Mouse (Mus musculus) ES-E14 (cell line): ENCODE data around the gene Tmem143. TPM values are rescaled to one million over a fixed set of nuclear protein-coding genes. Genes with fewer than 3 reads are reported as not detected.

Experiments used
- DNase-seq: peaks from one replicate; pipeline ENCODE4 v3.0.0-alpha.2; 2013; ENCODE audit warnings: low read depth, low spot score
- H3K27ac ChIP-seq: 2 replicates; pipeline ENCODE4 v1.5.1; 2012; ENCODE audit warnings: low read depth, mild to moderate bottlenecking, low read length, moderate library complexity, mixed read lengths; ENCODE audit not compliant: poor library complexity, insufficient read depth, severe bottlenecking
- H3K36me3 ChIP-seq: 2 replicates; pipeline ENCODE4 v1.6.1; 2012; ENCODE audit warnings: mild to moderate bottlenecking, low read length, moderate library complexity, mixed read lengths; ENCODE audit not compliant: control insufficient read depth, poor library complexity, insufficient read depth, severe bottlenecking
- H3K4me1 ChIP-seq, 2 experiments: fragments of 150-350 bp in 1 of 2; sonication (generic) in 1 of 2; 2 replicates each; pipeline ENCODE4 v1.6.1; 2012; ENCODE audit warnings: low read length in 2 of 2, mild to moderate bottlenecking in 1 of 2, mixed read lengths in 1 of 2; ENCODE audit not compliant: control insufficient read depth in 2 of 2, insufficient read depth in 2 of 2, poor library complexity in 1 of 2
- H3K4me3 ChIP-seq, 2 experiments: fragments of 150-350 bp in 1 of 2; sonication (generic) in 1 of 2; 2 replicates each; pipeline ENCODE4 v1.5.1; 2012; ENCODE audit warnings: low read length in 2 of 2, low read depth in 1 of 2, mild to moderate bottlenecking in 1 of 2, mixed read lengths in 1 of 2; ENCODE audit not compliant: insufficient read depth in 1 of 2, poor library complexity in 1 of 2, severe bottlenecking in 1 of 2
- H3K9ac ChIP-seq: 2 replicates; pipeline ENCODE4 v1.6.1; 2012; ENCODE audit warnings: low read depth, mild to moderate bottlenecking, low read length, mixed read lengths; ENCODE audit not compliant: poor library complexity, insufficient read depth, severe bottlenecking
- H3K9me3 ChIP-seq: fragments of 150-350 bp; sonication (generic); 2 replicates; pipeline ENCODE4 v1.6.1; 2012; ENCODE audit warnings: low read depth, mild to moderate bottlenecking, low read length; ENCODE audit not compliant: control insufficient read depth, insufficient read depth
- CHD2 ChIP-seq: IDR thresholded peaks from 2 replicates; pipeline ENCODE4 v1.6.1; 2014; ENCODE audit warnings: mild to moderate bottlenecking, low read depth, low read length, inconsistent platforms
- HCFC1 ChIP-seq: IDR thresholded peaks from 2 replicates; pipeline ENCODE4 v1.6.1; 2012; ENCODE audit warnings: low read length, inconsistent platforms, borderline replicate concordance; ENCODE audit not compliant: insufficient read depth
- MAFK ChIP-seq: IDR thresholded peaks from 2 replicates; pipeline ENCODE4 v1.6.1; 2014; ENCODE audit warnings: mild to moderate bottlenecking, low read depth, low read length, inconsistent platforms; ENCODE audit not compliant: insufficient read depth
- ZC3H11A ChIP-seq: IDR thresholded peaks from 2 replicates; pipeline ENCODE4 v1.6.1; 2012; ENCODE audit warnings: low read depth, mild to moderate bottlenecking, inconsistent platforms, low read length, borderline replicate concordance
- ZNF384 ChIP-seq: IDR thresholded peaks from 2 replicates; pipeline ENCODE4 v1.6.1; 2012; ENCODE audit warnings: low read depth, low read length, inconsistent platforms
- in situ Hi-C, 2 experiments: fragments of 600-800 bp; cut with MboI; formaldehyde crosslinking; loops; one replicate each; pipeline ENCODE4 v1.15.1; 2025; ENCODE audit warnings: low sequenced_read_pairs in 2 of 2, inconsistent platforms in 1 of 2; ENCODE audit not compliant: unreplicated experiment in 2 of 2
- total RNA-seq: library from RNA; depleted of rRNA; stranded (reverse); fragments of 300-350 nt; gene quantifications from 2 replicates; pipeline ENCODE4 v1.2.3, GENCODE M21; 2012

Gene Tmem143
- total RNA-seq, 1 experiment, result 26.0 TPM

GRCm38 (mm10) chr7:45865925-45866910 is 30.5 kb upstream of the Tmem143 start:
- H3K27ac ChIP-seq, result peak overlapping the region; percentile 27; the same call in 1 of the 2 replicates
- peak overlapping the region; percentile 85 for H3K9ac ChIP-seq
- H3K9me3 ChIP-seq, result no peaks in the 10 kb centered on the region
- peak; percentile 87 for DNase-seq
- H3K4me3 ChIP-seq, result peak overlapping the region; percentile 78 to 91
- no peak for TF ChIP-seq CHD2
- TF ChIP-seq MAFK, result no peak
- TF ChIP-seq HCFC1, result 0 out of 2 replicates have a peak, but pooled peaks have one; percentile 37
- TF ChIP-seq ZNF384, result no peak
- no peak for TF ChIP-seq ZC3H11A
- H3K4me1 ChIP-seq, result peaks cover 3 to 9% of the 10 kb centered on the region in 2 experiments; a peak in 1 of 4 replicates
- in situ Hi-C loops, result no loop called here
- H3K36me3 ChIP-seq, result no peaks in the 10 kb centered on the region

GRCm38 (mm10) chr7:45867871-45868270 is 28.9 kb upstream of the Tmem143 start:
- Histone ChIP-seq H3K9ac (no peak overlapping the region), H3K4me1 (peaks cover 0 to 6% of the 10 kb centered on the region in 2 experiments; a peak in 1 of 4 replicates), H3K27ac (no peak overlapping the region), H3K36me3 (no peaks in the 10 kb centered on the region), H3K9me3 (no peaks in the 10 kb centered on the region), H3K4me3 (no peak overlapping the region)
- in situ Hi-C loops, result no loop called here
- no peak for DNase-seq
- TF ChIP-seq HCFC1, result no peak
- no peak for TF ChIP-seq MAFK

DNA sequence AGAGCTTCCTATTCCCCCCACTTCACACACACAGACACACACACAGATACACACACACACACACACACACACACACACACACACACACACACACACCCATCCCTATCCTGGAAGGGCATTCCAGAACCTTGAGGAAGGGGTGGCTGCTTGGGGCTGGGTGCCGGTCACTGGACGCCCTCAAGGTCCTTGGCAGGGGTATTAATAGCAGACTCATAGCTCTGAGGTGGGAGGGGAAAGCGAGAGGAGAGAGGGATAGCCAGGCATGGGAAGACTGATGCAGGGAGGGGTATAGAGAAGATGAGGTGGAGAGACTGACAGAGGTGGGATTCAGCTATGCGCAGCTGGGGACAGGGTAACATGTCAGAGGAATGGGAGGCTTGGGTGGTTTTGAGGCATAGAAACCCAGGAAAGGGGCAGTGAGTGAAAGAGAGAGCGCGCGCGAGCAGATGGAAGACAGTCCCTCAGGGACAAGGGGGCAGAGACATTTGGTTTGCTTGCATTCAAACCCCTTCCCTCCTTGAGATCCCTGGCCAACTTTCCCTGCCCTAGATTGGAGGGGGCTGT is 27.6 kb upstream of the Tmem143 start:
- H3K9me3 ChIP-seq, result no peaks in the 10 kb centered on the region
- no peak overlapping the region for H3K27ac ChIP-seq
- in situ Hi-C loops, result no loop called here
- TF ChIP-seq CHD2, result no peak
- TF ChIP-seq HCFC1, result no peak
- TF ChIP-seq MAFK, result no peak
- no peak for TF ChIP-seq ZNF384
- no peak for TF ChIP-seq ZC3H11A
- H3K36me3 ChIP-seq, result peaks cover 2% of the 10 kb centered on the region; the same call in 1 of the 2 replicates
- peaks cover 1 to 11% of the 10 kb centered on the region in 2 experiments; a peak in 2 of 4 replicates for H3K4me1 ChIP-seq
- no peak for DNase-seq
- no peak overlapping the region for H3K9ac ChIP-seq
- no peak overlapping the region for H3K4me3 ChIP-seq

- in situ Hi-C loops, result no loop called here
- Histone ChIP-seq H3K9me3 (no peaks in the 10 kb centered on the region), H3K9ac (no peak overlapping the region), H3K4me3 (no peak overlapping the region; a peak in 1 of 4 replicates), H3K27ac (0 out of 2 replicates have a peak overlapping the region, but pooled peaks have one; percentile 24), H3K4me1 (peaks cover 1 to 11% of the 10 kb centered on the region in 2 experiments; a peak in 2 of 4 replicates), H3K36me3 (peaks cover 3% of the 10 kb centered on the region; the same call in 1 of the 2 replicates)
- DNase-seq, result no peak
- no peak for TF ChIP-seq MAFK
- TF ChIP-seq HCFC1, result no peak
- TF ChIP-seq ZC3H11A, result no peak
- TF ChIP-seq CHD2, result no peak
- no peak for TF ChIP-seq ZNF384
Observed at GRCm38 (mm10) chr7:45869787-45870186, 27.0 kb upstream of the Tmem143 start.
